Mouse (Mus musculus) limb, embryonic 14.5 days (tissue): Measurements from ENCODE around the gene Olfr876. TPM values are rescaled to one million over a fixed set of nuclear protein-coding genes. Genes with fewer than 3 reads are reported as not detected.
"Not testable (repeated sequence)": the region's sequence is repeated elsewhere in the genome, so short reads cannot be mapped to it uniquely, and the experiment has no call there.

Experiments
- ATAC-seq: fragments of 200-750 bp; cut with Nextera tagmentation; 2 replicates; pipeline ENCODE4 v1.8.0; 2017; ENCODE audit warnings: low read depth, moderate number of reproducible peaks, moderate TSS enrichment; ENCODE audit not compliant: low FRiP score
- DNase-seq: peaks from one replicate; pipeline ENCODE4 v3.0.0-alpha.2; 2015; ENCODE audit warnings: low spot score
- H3K27ac ChIP-seq: fragments of 300-500 bp; sonication (generic); replicated peaks from 2 replicates; pipeline ENCODE4 v1.5.1; 2014; ENCODE audit warnings: low read depth, mild to moderate bottlenecking, low read length, moderate library complexity, mixed read lengths
- H3K27me3 ChIP-seq: fragments of 300-500 bp; sonication (generic); 2 replicates; pipeline ENCODE4 v1.6.1; 2014; ENCODE audit warnings: low read length, mixed read lengths; ENCODE audit not compliant: control insufficient read depth, insufficient read depth
- H3K36me3 ChIP-seq: fragments of 300-500 bp; sonication (generic); 2 replicates; pipeline ENCODE4 v1.6.1; 2014; ENCODE audit warnings: mild to moderate bottlenecking, low read length, moderate library complexity, mixed read lengths; ENCODE audit not compliant: control insufficient read depth, insufficient read depth
- H3K4me1 ChIP-seq: fragments of 300-500 bp; sonication (generic); 2 replicates; pipeline ENCODE4 v1.6.1; 2014; ENCODE audit warnings: antibody characterized with exemption, low read length, mixed read lengths; ENCODE audit not compliant: control insufficient read depth, insufficient read depth
- H3K4me2 ChIP-seq: fragments of 300-500 bp; sonication (generic); replicated peaks from 2 replicates; pipeline ENCODE4 v1.6.1; 2014; ENCODE audit warnings: low read depth, mild to moderate bottlenecking, low read length, moderate library complexity; ENCODE audit not compliant: severe bottlenecking
- H3K4me3 ChIP-seq: fragments of 300-500 bp; sonication (generic); replicated peaks from 2 replicates; pipeline ENCODE4 v1.5.1; 2014; ENCODE audit warnings: low read length
- H3K9ac ChIP-seq: fragments of 300-500 bp; sonication (generic); 2 replicates; pipeline ENCODE4 v1.6.1; 2014; ENCODE audit warnings: mild to moderate bottlenecking, low read depth, low read length, moderate library complexity; ENCODE audit not compliant: severe bottlenecking
- H3K9me3 ChIP-seq: fragments of 300-500 bp; sonication (generic); 2 replicates; pipeline ENCODE4 v1.6.1; 2016; ENCODE audit warnings: low read length; ENCODE audit not compliant: control insufficient read depth
- POLR2A ChIP-seq: fragments of 200-500 bp; IDR thresholded peaks from 2 replicates; pipeline ENCODE4 v1.8.0; 2012; ENCODE audit warnings: inconsistent platforms, mild to moderate bottlenecking, moderate library complexity, borderline replicate concordance; ENCODE audit not compliant: insufficient read depth, insufficient read length; ENCODE audit errors: extremely low read depth
- WGBS: fragments of 180-500 bp; shearing (Covaris S2); extraction: QIAGEN DNeasy Blood & Tissue Kit; methylation state at CpG from one replicate; pipeline ENCODE4 v1.1.7; 2014; 5-methylcytosine and 5-hydroxymethylcytosine counted together
- polyA plus RNA-seq, 2 experiments: library from polyadenylated mRNA; depleted of rRNA in 1 of 2; stranded (reverse) in 1 of 2; unstranded in 1 of 2; fragments of >200 nt; fragmentation: Nextera tagmentation in 1 of 2; extraction: Ambion mirVana in 1 of 2; gene quantifications; 2 replicates each; pipeline versions ENCODE4 v1.2.1 to v1.2.3; 2012 to 2014

Gene Olfr876
- polyA plus RNA-seq, 2 experiments: not detected

- Histone ChIP-seq H3K27me3 (no peaks in the 10 kb centered on the region), H3K4me2 (peak overlapping the region; percentile 47), H3K4me3 (peak overlapping the region; percentile 28), H3K4me1 (peaks cover 6% of the 10 kb centered on the region; the same call in 1 of the 2 replicates), H3K9ac (peak overlapping the region; percentile 54), H3K27ac (0 out of 2 replicates have a peak overlapping the region, but pooled peaks have one; percentile 27), H3K36me3 (no peaks in the 10 kb centered on the region), H3K9me3 (no peaks in the 10 kb centered on the region)
- no peak for TF ChIP-seq POLR2A
- no peak for DNase-seq
- peak; percentile 65; the same call in 1 of the 2 replicates for ATAC-seq
- 2% methylated on average over 7 of the region's 7 CpGs for WGBS
Measured at GRCm38 (mm10) chr9:37782766-37783260, 20.0 kb upstream of the Olfr876 start.

- not testable (repeated sequence) for H3K36me3 ChIP-seq, H3K27me3 ChIP-seq, H3K4me2 ChIP-seq, H3K9ac ChIP-seq, H3K27ac ChIP-seq, H3K9me3 ChIP-seq, H3K4me3 ChIP-seq, H3K4me1 ChIP-seq
- ATAC-seq: peak; percentile 76
- peak; percentile 18 for DNase-seq
- 61% methylated on average over 9 of the region's 15 CpGs for WGBS
Measured at GRCm38 (mm10) chr9:37783394-37784387, 19.1 kb upstream of the Olfr876 start.

GRCm38 (mm10) chr9:37786411-37786810 is 16.4 kb upstream of the Olfr876 start:
- H3K27ac ChIP-seq: no peak overlapping the region
- no peak for ATAC-seq
- no peaks in the 10 kb centered on the region for H3K36me3 ChIP-seq
- H3K9ac ChIP-seq: no peak overlapping the region
- no peaks in the 10 kb centered on the region for H3K9me3 ChIP-seq
- DNase-seq: no peak
- H3K27me3 ChIP-seq: no peaks in the 10 kb centered on the region
- no peak overlapping the region for H3K4me2 ChIP-seq
- TF ChIP-seq POLR2A: no peak
- WGBS: 89% methylated on average over 2 of the region's 2 CpGs
- no peak overlapping the region for H3K4me3 ChIP-seq
- peaks cover 6% of the 10 kb centered on the region; the same call in 1 of the 2 replicates for H3K4me1 ChIP-seq

- Histone ChIP-seq H3K27ac (no peak overlapping the region), H3K4me1 (no peaks in the 10 kb centered on the region), H3K27me3 (no peaks in the 10 kb centered on the region), H3K4me2 (no peak overlapping the region), H3K9me3 (no peaks in the 10 kb centered on the region), H3K9ac (no peak overlapping the region), H3K36me3 (no peaks in the 10 kb centered on the region), H3K4me3 (no peak overlapping the region)
- ATAC-seq (no peak), DNase-seq (no peak)
- WGBS: 49% methylated on average over 4 of the region's 4 CpGs
- TF ChIP-seq POLR2A: no peak
Measured at GRCm38 (mm10) chr9:37802055-37802454, 776 bp upstream of the Olfr876 start.

GRCm38 (mm10) chr9:37807235-37807634 is 4.4 kb downstream of the Olfr876 start:
- H3K4me2 ChIP-seq: no peak overlapping the region
- H3K36me3 ChIP-seq: no peaks in the 10 kb centered on the region
- no peak for TF ChIP-seq POLR2A

More at GRCm38 (mm10) chr9:37807235-37807634, 4.4 kb downstream of the Olfr876 start:
- Histone ChIP-seq H3K27ac (no peak overlapping the region), H3K4me1 (no peaks in the 10 kb centered on the region), H3K9me3 (no peaks in the 10 kb centered on the region), H3K4me3 (no peak overlapping the region), H3K27me3 (no peaks in the 10 kb centered on the region), H3K9ac (no peak overlapping the region)
- ATAC-seq: no peak
- DNase-seq: no peak
